Mouse (Mus musculus): Measurements from ENCODE around the gene Cd200r2.
"Not testable (repeated sequence)": the region's sequence is repeated elsewhere in the genome, so short reads cannot be mapped to it uniquely, and the experiment has no call there.

Gene Cd200r2

GRCm38 (mm10) chr16:44866797-44867196 lies at the start of gene Cd200r2:
Cd200r2 (plus strand) TSS chr16:44867097.
- in situ Hi-C loops (cut with MboI, MseI): no loop called here

GRCm38 (mm10) chr16:44818010-44818409 lies 48.9 kb upstream of the Cd200r2 start:
- in situ Hi-C loops (cut with MboI, MseI): no loop called here

DNA sequence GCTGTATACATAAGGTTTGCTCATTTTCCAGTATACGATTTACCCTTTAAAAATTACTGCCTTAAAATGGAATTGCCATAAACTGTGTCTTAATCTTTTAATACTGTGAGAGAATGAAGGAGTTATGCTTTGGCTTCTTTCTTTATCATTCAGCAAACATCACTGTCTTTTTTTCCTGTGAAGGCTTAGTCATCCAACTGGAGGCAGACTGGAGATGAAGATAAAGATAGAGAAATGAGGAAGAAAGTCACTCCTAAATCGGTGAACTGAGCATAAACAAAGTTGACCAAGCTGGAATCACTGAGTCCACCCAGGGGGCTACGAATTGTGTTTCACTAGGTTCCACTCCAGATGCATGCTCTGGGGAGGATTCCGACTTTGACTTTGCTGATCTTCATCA lies 46.4 kb upstream of the Cd200r2 start:
- in situ Hi-C loops (cut with MboI, MseI): no loop called here

GRCm38 (mm10) chr16:44832286-44832685 lies 34.6 kb upstream of the Cd200r2 start:
- in situ Hi-C loops (cut with MboI, MseI): no loop called here

GRCm38 (mm10) chr16:44833189-44833588 lies 33.7 kb upstream of the Cd200r2 start:
- in situ Hi-C loops (cut with MboI, MseI): not testable (repeated sequence)

DNA sequence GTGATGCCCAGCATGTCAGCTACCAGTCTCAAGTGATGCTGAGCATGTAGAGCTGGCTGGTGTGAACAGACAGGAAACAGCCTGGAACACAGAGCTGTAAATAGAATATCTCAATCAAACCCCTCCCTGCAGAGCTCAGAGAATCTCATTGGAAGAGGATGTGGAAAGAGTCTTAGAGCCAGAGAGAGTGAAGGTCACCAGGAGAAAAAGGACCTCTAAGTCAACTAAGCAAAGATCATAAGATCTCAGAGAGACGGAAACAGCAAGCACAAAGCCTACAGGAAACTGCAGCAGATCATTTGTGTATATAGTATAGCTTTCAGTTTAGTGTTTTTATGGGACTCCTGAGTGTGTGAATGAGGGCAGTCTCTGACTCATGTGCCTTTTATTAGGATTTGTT lies 8.3 kb downstream of the Cd200r2 start:
- in situ Hi-C loops (cut with MboI, MseI): no loop called here

- in situ Hi-C loops (cut with MboI, MseI): no loop called here
Observed at GRCm38 (mm10) chr16:44876625-44877024, 9.7 kb downstream of the Cd200r2 start.

DNA sequence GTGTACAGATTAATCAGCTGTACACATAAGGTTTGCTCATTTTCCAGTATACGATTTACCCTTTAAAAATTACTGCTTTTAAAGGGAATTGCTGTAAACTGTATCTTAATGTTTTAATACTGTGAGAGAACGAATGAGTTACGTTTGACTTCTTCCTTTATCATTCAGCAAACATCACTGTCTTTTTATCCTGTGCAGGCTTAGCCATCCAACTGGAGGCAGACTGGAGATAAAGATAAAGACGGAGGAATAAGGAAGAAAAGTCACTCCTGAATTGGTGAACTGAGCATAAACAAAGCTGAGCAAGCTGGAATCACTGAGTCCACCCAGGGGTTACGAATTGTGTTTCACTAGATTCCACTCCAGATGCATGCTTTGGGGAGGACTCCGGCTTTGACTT lies 10.7 kb downstream of the Cd200r2 start:
- in situ Hi-C loops (cut with MboI, MseI): no loop called here

DNA sequence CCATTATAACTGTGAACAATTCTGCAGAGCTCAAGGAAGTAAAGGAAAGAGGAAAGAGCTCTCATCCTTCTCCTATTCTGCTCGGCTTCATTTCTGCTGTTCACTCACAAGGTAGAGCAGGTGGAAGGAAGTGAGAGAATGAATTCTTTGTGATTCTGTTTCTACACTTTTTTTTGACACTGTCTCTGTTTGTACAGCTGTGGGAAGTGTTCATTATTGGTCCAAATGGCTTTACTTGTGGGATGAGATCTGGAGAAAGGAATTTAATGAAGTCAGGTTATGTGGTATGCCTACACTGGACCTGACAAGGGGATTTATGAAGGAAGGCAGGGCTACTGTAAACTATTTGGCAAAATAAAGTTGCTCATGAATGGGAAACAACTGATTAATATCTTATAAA lies 23.9 kb downstream of the Cd200r2 start:
- in situ Hi-C loops (cut with MboI, MseI): no loop called here

GRCm38 (mm10) chr16:44932016-44932415 lies 65.1 kb downstream of the Cd200r2 start:
- in situ Hi-C loops (cut with MboI, MseI): loop anchor here in 1 of 2 experiments (25.0 kb wide), 1 partner anchor 930 kb away; no protein-coding TSS in a partner anchor

DNA sequence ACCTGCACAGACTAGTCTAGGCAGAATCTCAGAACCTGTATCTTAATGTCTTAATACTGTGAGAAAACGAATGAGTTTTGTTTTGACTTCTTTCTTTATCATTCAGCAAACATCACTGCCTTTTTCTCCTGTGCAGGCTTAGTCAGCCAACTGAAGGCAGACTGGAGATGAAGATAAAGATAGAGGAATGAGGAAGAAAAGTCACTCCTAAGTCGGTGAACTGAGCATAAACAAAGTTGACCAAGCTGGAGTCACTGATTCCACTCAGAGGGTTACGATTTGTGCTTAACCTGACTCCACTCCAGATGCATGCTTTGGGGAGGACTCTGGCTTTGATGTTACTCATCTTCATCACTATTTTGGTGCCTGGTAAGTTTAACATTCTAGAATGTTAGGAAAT lies 76.6 kb downstream of the Cd200r2 start, which contains the start of gene Cd200r3:
Gene Cd200r3, plus strand, starts transcription at position 211 of the 400 bp plus-strand sequence.
- in situ Hi-C loops (cut with MboI, MseI): loop anchor here in 1 of 2 experiments (25.0 kb wide), 1 partner anchor 919 kb away; no protein-coding TSS in a partner anchor

GRCm38 (mm10) chr16:44951360-44952114 lies 84.6 kb downstream of the Cd200r2 start:
- in situ Hi-C loops (cut with MboI, MseI): loop anchor here in 1 of 2 experiments (25.0 kb wide), 1 partner anchor 1036 kb away; no protein-coding TSS in a partner anchor

DNA sequence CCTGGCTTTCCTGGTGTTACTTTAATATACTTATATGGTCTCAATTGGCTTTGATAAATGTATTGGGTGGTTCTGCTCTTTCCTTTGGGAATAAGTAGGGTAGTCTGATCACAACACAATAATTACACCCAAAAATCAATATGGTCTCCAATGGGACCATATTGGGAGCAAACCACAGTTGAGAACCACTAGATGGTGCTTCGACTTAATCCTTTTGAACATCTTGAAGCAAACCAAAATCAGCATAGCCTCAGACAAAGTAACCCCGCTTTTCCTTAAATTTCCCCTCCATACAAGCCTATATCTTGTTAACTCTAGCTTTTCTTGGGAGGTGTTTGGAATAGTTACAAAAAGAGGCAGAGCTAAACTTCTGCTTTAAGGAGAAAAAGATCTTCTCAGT lies 95.4 kb downstream of the Cd200r2 start:
- in situ Hi-C loops (cut with MboI, MseI): loop anchor here (10.0 to 25.0 kb wide), 2 partner anchors 1025 to 1477 kb away; no protein-coding TSS in a partner anchor

- in situ Hi-C loops (cut with MboI, MseI): loop anchor here (10.0 to 25.0 kb wide), 2 partner anchors 1025 to 1478 kb away; no protein-coding TSS in a partner anchor
Observed at GRCm38 (mm10) chr16:44962777-44963176, 95.9 kb downstream of the Cd200r2 start.

DNA sequence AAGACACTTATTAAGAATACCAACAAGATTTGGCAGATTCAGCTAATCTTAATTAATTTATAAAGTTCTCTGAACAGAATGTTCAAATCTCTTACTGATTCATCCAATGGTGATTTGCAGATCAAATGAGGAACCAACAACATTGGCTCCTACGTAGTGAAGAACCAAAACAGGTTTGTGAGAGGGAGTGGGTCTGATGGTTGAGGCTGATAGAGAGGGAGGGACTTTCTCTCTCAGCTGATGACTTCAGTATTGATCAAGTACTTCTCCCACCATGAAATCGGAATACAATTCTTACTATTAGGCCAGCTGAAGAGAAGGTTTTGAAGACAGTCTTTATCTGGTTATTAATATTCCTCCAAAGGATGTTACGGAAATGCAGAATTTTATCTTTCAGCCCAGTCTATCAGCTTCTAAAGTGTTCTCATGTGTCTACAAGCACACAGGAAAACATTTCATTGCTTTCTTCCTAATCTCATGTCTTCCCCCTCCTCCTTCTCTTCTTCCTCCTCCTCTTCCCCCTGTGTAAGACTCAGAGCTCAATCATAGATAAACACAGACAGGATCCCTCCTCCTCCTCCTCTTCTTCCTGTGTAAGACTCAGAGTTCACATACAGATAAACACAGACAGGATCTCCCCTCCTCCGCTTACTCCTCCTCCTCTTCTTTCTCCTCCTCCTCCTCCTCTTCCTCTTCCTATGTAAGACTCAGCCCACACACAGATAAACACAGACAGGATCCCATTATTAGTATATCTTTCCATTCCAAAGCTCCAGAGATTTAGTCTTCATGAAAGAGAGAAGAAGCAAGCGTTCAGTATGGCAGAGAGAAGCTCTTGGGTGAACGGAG lies 97.9 kb downstream of the Cd200r2 start:
- in situ Hi-C loops (cut with MboI, MseI): loop anchor here (10.0 to 25.0 kb wide), 2 partner anchors 1023 to 1480 kb away; no protein-coding TSS in a partner anchor

- in situ Hi-C loops (cut with MboI, MseI): loop anchor here (10.0 to 25.0 kb wide), 2 partner anchors 1022 to 1481 kb away; no protein-coding TSS in a partner anchor
Observed at GRCm38 (mm10) chr16:44965428-44965827, 98.5 kb downstream of the Cd200r2 start.
